Mouse (Mus musculus) bone marrow macrophage, adult 2 months (primary cell): ENCODE results near the gene Jph3.

Source experiments
- CTCF ChIP-seq: IDR thresholded peaks from 2 replicates; pipeline ENCODE4 v1.5.1; 2012; ENCODE audit warnings: low read depth, mild to moderate bottlenecking, low read length, moderate library complexity
- POLR2A ChIP-seq: IDR thresholded peaks from 2 replicates; pipeline ENCODE4 v1.6.1; 2012; ENCODE audit warnings: mild to moderate bottlenecking, low read depth, low read length, borderline replicate concordance

GRCm38 (mm10) chr8:121717502-121717901 is 11.9 kb upstream of the Jph3 start:
- TF ChIP-seq POLR2A: no peak
- TF ChIP-seq CTCF: no peak
